Mouse (Mus musculus): Measurements from ENCODE around the gene Gga1. TPM values are rescaled to one million over a fixed set of nuclear protein-coding genes. Genes with fewer than 3 reads are reported as not detected.
A peak's percentile ranks its signal among the peaks of the same experiment; 100 is the strongest.

Gga1 gene
- polyA plus RNA-seq (2012; ENCODE audit: insufficient read depth, insufficient read length, missing spikeins): 23.7 and 29.1 TPM in 2 replicates

GRCm38 (mm10) chr15:78876991-78877809 is at the start of gene Gga1:
Gga1 (plus strand) TSS chr15:78877190.
- H3K4me1 ChIP-seq (ENCODE audit: control insufficient read depth, insufficient read depth, insufficient read length, low read length): peaks cover 5% of the 10 kb centered on the region
- peak within 1 kb of the TSS; percentile 69 for H3K4me3 ChIP-seq (ENCODE audit: insufficient read depth, low read depth, low read length)
- peak within 1 kb of the TSS; percentile 99 for H3K27ac ChIP-seq (replicated peaks; ENCODE audit: low read depth, low read length)

- Histone ChIP-seq H3K4me1 (ENCODE audit: control insufficient read depth, insufficient read depth, insufficient read length, low read length) (peaks cover 12% of the 10 kb centered on the region), H3K4me3 (ENCODE audit: insufficient read depth, low read depth, low read length) (no peak overlapping the region), H3K27ac (replicated peaks; ENCODE audit: low read depth, low read length) (no peak overlapping the region)
Observed at GRCm38 (mm10) chr15:78828315-78828714, 48.7 kb upstream of the Gga1 start.

GRCm38 (mm10) chr15:78829636-78830035 is 47.4 kb upstream of the Gga1 start:
- H3K4me3 ChIP-seq (ENCODE audit: insufficient read depth, low read depth, low read length): no peak overlapping the region

GRCm38 (mm10) chr15:78830742-78831719 is 46.0 kb upstream of the Gga1 start:
- Histone ChIP-seq H3K27ac (replicated peaks; ENCODE audit: low read depth, low read length) (peak overlapping the region; percentile 83), H3K4me1 (ENCODE audit: control insufficient read depth, insufficient read depth, insufficient read length, low read length) (peaks cover 30% of the 10 kb centered on the region), H3K4me3 (ENCODE audit: insufficient read depth, low read depth, low read length) (peak overlapping the region; percentile 51)

More at GRCm38 (mm10) chr15:78829636-78830035, 47.4 kb upstream of the Gga1 start:
- Histone ChIP-seq H3K27ac (replicated peaks; ENCODE audit: low read depth, low read length) (no peak overlapping the region), H3K4me1 (ENCODE audit: control insufficient read depth, insufficient read depth, insufficient read length, low read length) (peaks cover 23% of the 10 kb centered on the region)

GRCm38 (mm10) chr15:78831720-78832657 is 45.0 kb upstream of the Gga1 start:
- H3K4me3 ChIP-seq (ENCODE audit: insufficient read depth, low read depth, low read length): peak overlapping the region; percentile 51
- peak overlapping the region; percentile 87 for H3K27ac ChIP-seq (replicated peaks; ENCODE audit: low read depth, low read length)
- H3K4me1 ChIP-seq (ENCODE audit: control insufficient read depth, insufficient read depth, insufficient read length, low read length): peaks cover 34% of the 10 kb centered on the region

- Histone ChIP-seq H3K4me1 (ENCODE audit: control insufficient read depth, insufficient read depth, insufficient read length, low read length) (peaks cover 34% of the 10 kb centered on the region), H3K27ac (replicated peaks; ENCODE audit: low read depth, low read length) (peak overlapping the region; percentile 87), H3K4me3 (ENCODE audit: insufficient read depth, low read depth, low read length) (peak overlapping the region; percentile 15; the same call in 1 of the 2 replicates)
Observed at GRCm38 (mm10) chr15:78832701-78833123, 44.3 kb upstream of the Gga1 start.

GRCm38 (mm10) chr15:78833582-78833981 is 43.4 kb upstream of the Gga1 start:
- Histone ChIP-seq H3K4me3 (ENCODE audit: insufficient read depth, low read depth, low read length) (no peak overlapping the region), H3K27ac (replicated peaks; ENCODE audit: low read depth, low read length) (peak overlapping the region; percentile 84), H3K4me1 (ENCODE audit: control insufficient read depth, insufficient read depth, insufficient read length, low read length) (peaks cover 34% of the 10 kb centered on the region)

- H3K27ac ChIP-seq (replicated peaks; ENCODE audit: low read depth, low read length): peak overlapping the region; percentile 85
- peaks cover 34% of the 10 kb centered on the region for H3K4me1 ChIP-seq (ENCODE audit: control insufficient read depth, insufficient read depth, insufficient read length, low read length)
Observed at GRCm38 (mm10) chr15:78834233-78835005, 42.6 kb upstream of the Gga1 start.

GRCm38 (mm10) chr15:78835200-78836085 is 41.5 kb upstream of the Gga1 start:
- H3K27ac ChIP-seq (replicated peaks; ENCODE audit: low read depth, low read length): peak overlapping the region; percentile 95
- peaks cover 40% of the 10 kb centered on the region for H3K4me1 ChIP-seq (ENCODE audit: control insufficient read depth, insufficient read depth, insufficient read length, low read length)
- no peak overlapping the region for H3K4me3 ChIP-seq (ENCODE audit: insufficient read depth, low read depth, low read length)

More at GRCm38 (mm10) chr15:78834233-78835005, 42.6 kb upstream of the Gga1 start:
- no peak overlapping the region for H3K4me3 ChIP-seq (ENCODE audit: insufficient read depth, low read depth, low read length)

- H3K4me1 ChIP-seq (ENCODE audit: control insufficient read depth, insufficient read depth, insufficient read length, low read length): peaks cover 44% of the 10 kb centered on the region
- peak overlapping the region; percentile 95 for H3K27ac ChIP-seq (replicated peaks; ENCODE audit: low read depth, low read length)
- H3K4me3 ChIP-seq (ENCODE audit: insufficient read depth, low read depth, low read length): no peak overlapping the region
Observed at GRCm38 (mm10) chr15:78836086-78836621, 40.8 kb upstream of the Gga1 start.

- Histone ChIP-seq H3K4me1 (ENCODE audit: control insufficient read depth, insufficient read depth, insufficient read length, low read length) (peaks cover 28% of the 10 kb centered on the region), H3K27ac (replicated peaks; ENCODE audit: low read depth, low read length) (peak overlapping the region; percentile 56), H3K4me3 (ENCODE audit: insufficient read depth, low read depth, low read length) (no peak overlapping the region)
Observed at GRCm38 (mm10) chr15:78839744-78840143, 37.2 kb upstream of the Gga1 start.

GRCm38 (mm10) chr15:78840241-78840640 is 36.7 kb upstream of the Gga1 start:
- peaks cover 24% of the 10 kb centered on the region for H3K4me1 ChIP-seq (ENCODE audit: control insufficient read depth, insufficient read depth, insufficient read length, low read length)
- H3K4me3 ChIP-seq (ENCODE audit: insufficient read depth, low read depth, low read length): no peak overlapping the region

More at GRCm38 (mm10) chr15:78840241-78840640, 36.7 kb upstream of the Gga1 start:
- H3K27ac ChIP-seq (replicated peaks; ENCODE audit: low read depth, low read length): peak overlapping the region; percentile 56
